Mouse (Mus musculus) liver, postnatal 0 days (tissue): ENCODE results near the gene Nudt1. TPM values are rescaled to one million over a fixed set of nuclear protein-coding genes. Genes with fewer than 3 reads are reported as not detected.

Experiments
- ATAC-seq: fragments of 200-750 bp; cut with Nextera tagmentation; 2 replicates; pipeline ENCODE4 v1.8.0; 2017; ENCODE audit warnings: mild to moderate bottlenecking, moderate library complexity
- DNase-seq: peaks from one replicate; pipeline ENCODE4 v3.0.0-alpha.2; 2016
- H3K27ac ChIP-seq: fragments of 300-500 bp; sonication (generic); 2 replicates; pipeline ENCODE4 v1.5.1; 2014; ENCODE audit warnings: antibody characterized with exemption, moderate library complexity, mild to moderate bottlenecking, low read depth
- H3K27me3 ChIP-seq: fragments of 300-500 bp; sonication (generic); 2 replicates; pipeline ENCODE4 v1.6.1; 2014; ENCODE audit warnings: low read length, control low read depth, mixed read lengths; ENCODE audit not compliant: insufficient read depth
- H3K36me3 ChIP-seq: fragments of 300-500 bp; sonication (generic); replicated peaks from 2 replicates; pipeline ENCODE4 v1.6.1; 2014; ENCODE audit warnings: mild to moderate bottlenecking, control low read depth, low read length, moderate library complexity, mixed read lengths; ENCODE audit not compliant: insufficient read depth
- H3K4me1 ChIP-seq: fragments of 300-500 bp; sonication (generic); 2 replicates; pipeline ENCODE4 v1.6.1; 2014; ENCODE audit warnings: antibody characterized with exemption, mild to moderate bottlenecking, control low read depth; ENCODE audit not compliant: insufficient read depth
- H3K4me2 ChIP-seq: fragments of 300-500 bp; sonication (generic); 2 replicates; pipeline ENCODE4 v1.6.1; 2014; ENCODE audit warnings: low read depth, mild to moderate bottlenecking, low read length, moderate library complexity, mixed read lengths
- H3K4me3 ChIP-seq: fragments of 300-500 bp; sonication (generic); 2 replicates; pipeline ENCODE4 v1.5.1; 2014; ENCODE audit warnings: low read depth, low read length
- H3K9ac ChIP-seq: fragments of 300-500 bp; sonication (generic); replicated peaks from 2 replicates; pipeline ENCODE4 v1.6.1; 2014; ENCODE audit warnings: mild to moderate bottlenecking, moderate library complexity
- H3K9me3 ChIP-seq: fragments of 300-500 bp; sonication (generic); 2 replicates; pipeline ENCODE4 v1.6.1; 2016; ENCODE audit warnings: mild to moderate bottlenecking, control low read depth, low read length, mixed read lengths
- CTCF ChIP-seq: sonication (generic); IDR thresholded peaks from 2 replicates; pipeline ENCODE4 v1.5.1; 2016; ENCODE audit warnings: antibody characterized with exemption, low read depth
- EP300 ChIP-seq: IDR thresholded peaks from 2 replicates; pipeline ENCODE4 v1.6.1; 2016; ENCODE audit warnings: antibody characterized with exemption, low read depth, mild to moderate bottlenecking
- WGBS: fragments of 180-500 bp; shearing (Covaris S2); extraction: QIAGEN DNeasy Blood & Tissue Kit; methylation state at CpG from one replicate; pipeline ENCODE4 v1.1.7; 2014; ENCODE audit not compliant: insufficient replicate concordance; 5-methylcytosine and 5-hydroxymethylcytosine counted together
- polyA plus RNA-seq: library from polyadenylated mRNA; unstranded; fragments of >200 nt; fragmentation: Nextera tagmentation; extraction: Ambion mirVana; gene quantifications from 2 replicates; pipeline ENCODE4 v1.2.1, GENCODE M21; 2015

Gene Nudt1
- polyA plus RNA-seq: 18.1 and 18.6 TPM in 2 replicates

DNA sequence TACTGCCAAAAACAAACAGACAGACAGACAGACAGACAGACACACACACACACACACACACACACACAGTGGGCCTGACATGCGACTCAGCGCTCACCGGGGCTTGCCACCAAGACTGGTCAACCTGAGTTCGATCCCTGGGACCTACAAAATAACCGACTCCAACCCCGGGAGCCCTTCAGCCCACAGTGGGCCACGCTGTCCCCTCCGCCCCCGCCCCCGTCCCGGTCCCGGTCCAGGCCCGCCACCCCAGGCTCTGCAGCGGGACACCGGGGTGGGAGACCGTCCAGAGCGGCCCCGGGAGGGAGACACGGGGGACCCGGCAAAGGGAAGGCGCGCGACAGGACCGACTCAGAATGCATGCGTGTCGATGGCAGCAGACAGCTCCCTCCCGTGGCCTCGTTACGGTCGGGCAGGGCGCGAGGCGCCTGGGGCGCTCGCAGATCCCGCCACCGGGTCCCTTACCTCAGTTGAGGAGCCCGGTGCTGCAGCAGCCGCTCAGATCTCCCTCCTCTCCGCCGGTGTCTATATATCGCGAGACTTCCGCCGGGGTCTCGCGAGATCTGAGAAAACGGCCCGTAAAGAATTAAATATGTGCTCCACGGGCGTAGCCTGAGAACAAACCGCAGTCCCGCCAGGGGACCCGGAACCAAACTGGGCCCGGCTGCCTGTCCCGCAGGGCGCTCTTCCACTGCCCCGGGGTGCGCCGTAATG, at the start of gene Nudt1, which contains the start of gene Mad1l1:
Nudt1 (plus strand) TSS at position 615 of the 714 bp plus-strand sequence.
Mad1l1 (minus strand) TSS at position 511 of the 714 bp plus-strand sequence.
- Histone ChIP-seq H3K27me3 (no peaks in the 10 kb centered on the region), H3K9ac (peak within 1 kb of the TSS; percentile 97), H3K36me3 (no peaks in the 10 kb centered on the region), H3K27ac (peak within 1 kb of the TSS; percentile 97), H3K9me3 (no peaks in the 10 kb centered on the region), H3K4me1 (peaks cover 8% of the 10 kb centered on the region), H3K4me3 (peak within 1 kb of the TSS; percentile 88), H3K4me2 (peak within 1 kb of the TSS; percentile 87)
- WGBS: 1% methylated on average over 56 of the region's 60 CpGs
- DNase-seq: peak; percentile 94
- peak; percentile 93 for TF ChIP-seq EP300
- TF ChIP-seq CTCF: peak; percentile 54
- peak; percentile 97 for ATAC-seq

DNA sequence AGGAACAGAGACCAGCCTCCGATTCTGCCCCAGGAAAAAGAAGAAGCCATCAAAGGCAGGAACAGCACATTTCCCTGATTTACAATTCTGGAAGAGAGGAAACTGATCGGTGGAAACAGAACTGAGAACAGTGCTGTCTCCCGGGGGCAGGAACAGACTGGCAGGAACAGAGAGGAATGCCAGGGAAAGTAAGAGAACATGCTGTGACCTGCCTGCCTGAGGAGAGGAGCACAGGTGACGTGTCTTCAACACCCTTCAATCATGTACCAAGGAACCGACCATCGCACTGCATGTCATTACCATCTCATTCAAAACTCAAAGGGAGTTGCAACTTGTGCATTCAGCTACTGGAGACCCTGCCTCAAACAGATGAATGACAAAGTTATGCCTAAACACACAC, 44.7 kb upstream of the Nudt1 start:
- H3K4me3 ChIP-seq: no peak overlapping the region
- no peak overlapping the region for H3K27ac ChIP-seq
- TF ChIP-seq EP300: no peak
- TF ChIP-seq CTCF: no peak
- no peaks in the 10 kb centered on the region for H3K27me3 ChIP-seq
- 81% methylated on average over 6 of the region's 6 CpGs for WGBS
- H3K36me3 ChIP-seq: peaks cover 3% of the 10 kb centered on the region; the same call in 1 of the 2 replicates
- no peak overlapping the region for H3K4me2 ChIP-seq
- no peaks in the 10 kb centered on the region for H3K9me3 ChIP-seq
- no peaks in the 10 kb centered on the region for H3K4me1 ChIP-seq
- DNase-seq: no peak
- no peak overlapping the region for H3K9ac ChIP-seq
- ATAC-seq: no peak

DNA sequence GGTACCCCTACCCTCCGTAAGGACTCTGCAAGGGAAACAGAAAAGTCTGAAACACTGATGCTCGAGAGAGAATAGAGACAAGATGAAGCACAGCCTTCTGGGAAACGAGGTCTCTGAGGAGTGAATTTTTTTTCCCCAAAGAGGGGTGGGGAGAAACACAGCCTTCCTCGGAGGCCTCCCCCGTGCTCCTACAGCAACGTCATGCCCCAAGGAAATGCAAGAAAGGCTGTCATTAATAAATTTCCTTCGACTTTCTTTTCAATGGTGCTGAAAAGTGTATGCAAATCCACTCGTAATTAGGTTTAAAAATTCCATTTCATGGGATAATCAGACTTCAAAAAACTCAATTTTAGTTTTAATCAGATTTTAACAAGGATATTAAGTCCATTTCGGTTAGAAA, 41.3 kb upstream of the Nudt1 start:
- no peak for TF ChIP-seq CTCF
- TF ChIP-seq EP300: no peak
- Histone ChIP-seq H3K9me3 (no peaks in the 10 kb centered on the region), H3K36me3 (0 out of 2 replicates have a peak, but pooled peaks cover 4% of the 10 kb centered on the region), H3K9ac (no peak overlapping the region), H3K4me3 (no peak overlapping the region), H3K4me1 (peaks cover 10% of the 10 kb centered on the region), H3K27me3 (no peaks in the 10 kb centered on the region), H3K4me2 (no peak overlapping the region), H3K27ac (no peak overlapping the region)
- no peak for ATAC-seq
- 84% methylated on average over 9 of the region's 9 CpGs for WGBS
- no peak for DNase-seq

GRCm38 (mm10) chr5:140282376-140282775, 39.1 kb upstream of the Nudt1 start:
- Histone ChIP-seq H3K4me1 (peaks cover 10% of the 10 kb centered on the region), H3K36me3 (0 out of 2 replicates have a peak, but pooled peaks cover 6% of the 10 kb centered on the region), H3K4me3 (no peak overlapping the region), H3K27me3 (no peaks in the 10 kb centered on the region), H3K9me3 (no peaks in the 10 kb centered on the region), H3K27ac (peak overlapping the region; percentile 37), H3K9ac (no peak overlapping the region), H3K4me2 (no peak overlapping the region)
- 80% methylated on average over 8 of the region's 8 CpGs for WGBS
- ATAC-seq: peak; percentile 71
- DNase-seq: peak; percentile 28
- TF ChIP-seq CTCF (no peak), EP300 (no peak)

DNA sequence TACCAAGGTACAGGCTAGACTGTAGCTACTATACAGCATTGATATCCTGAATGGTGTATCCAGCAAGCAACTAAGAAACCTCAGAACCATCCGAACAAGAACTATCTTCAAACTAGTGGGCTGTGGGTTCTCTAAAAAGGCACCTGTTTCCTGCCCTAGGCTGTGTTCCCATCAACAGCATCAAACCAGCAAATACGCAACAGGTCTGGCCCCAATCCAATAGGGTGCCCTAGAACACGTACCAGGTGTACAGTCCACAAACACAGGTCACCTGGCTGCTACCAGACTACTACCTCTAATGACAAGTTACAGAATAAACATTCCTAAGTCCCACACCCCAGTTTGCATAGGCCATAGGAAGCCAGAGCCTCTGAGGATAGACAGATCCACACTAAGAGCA, 38.6 kb upstream of the Nudt1 start:
- Histone ChIP-seq H3K27me3 (no peaks in the 10 kb centered on the region), H3K27ac (peak overlapping the region; percentile 37), H3K9ac (no peak overlapping the region), H3K36me3 (0 out of 2 replicates have a peak, but pooled peaks cover 6% of the 10 kb centered on the region), H3K4me2 (no peak overlapping the region), H3K4me1 (peaks cover 10% of the 10 kb centered on the region), H3K4me3 (no peak overlapping the region), H3K9me3 (no peaks in the 10 kb centered on the region)
- peak; percentile 55 for DNase-seq
- no peak for TF ChIP-seq CTCF
- TF ChIP-seq EP300: no peak
- ATAC-seq: peak; percentile 86
- 81% methylated on average over 3 of the region's 3 CpGs for WGBS

DNA sequence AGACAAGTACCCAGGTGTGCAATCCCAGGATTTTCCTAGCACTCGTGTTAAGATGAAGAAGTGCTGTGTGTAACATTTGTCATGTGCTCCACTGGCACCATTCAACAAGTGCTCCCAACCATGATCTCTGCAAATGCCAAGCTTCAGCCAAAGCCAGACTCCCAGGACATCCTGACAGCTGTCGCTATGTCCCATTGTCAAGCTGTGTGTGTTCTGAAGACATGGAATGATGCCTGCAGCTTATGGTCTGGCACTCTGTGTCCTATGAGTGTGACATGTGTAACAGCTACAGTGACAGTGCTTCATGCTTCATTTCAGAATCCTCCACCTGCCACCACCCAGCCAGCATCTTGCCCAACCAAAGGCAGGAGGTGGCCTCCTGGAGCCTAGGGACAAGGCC, 37.4 kb upstream of the Nudt1 start:
- TF ChIP-seq CTCF (no peak), EP300 (no peak)
- no peak for ATAC-seq
- Histone ChIP-seq H3K4me2 (no peak overlapping the region), H3K9me3 (no peaks in the 10 kb centered on the region), H3K4me1 (peaks cover 10% of the 10 kb centered on the region), H3K27me3 (no peaks in the 10 kb centered on the region), H3K4me3 (no peak overlapping the region), H3K9ac (no peak overlapping the region), H3K27ac (no peak overlapping the region), H3K36me3 (0 out of 2 replicates have a peak, but pooled peaks cover 10% of the 10 kb centered on the region)
- 90% methylated on average over 2 of the region's 2 CpGs for WGBS
- DNase-seq: no peak
